Mouse (Mus musculus) macrophage (primary cell): ENCODE results near the gene Ace3. TPM values are rescaled to one million over a fixed set of nuclear protein-coding genes. Genes with fewer than 3 reads are reported as not detected.

Experiments used
- H3K27ac ChIP-seq: fragments of 350-480 bp; formaldehyde crosslinking; 2 replicates; pipeline ENCODE4 v1.9.0; 2021
- H3K36me3 ChIP-seq: fragments of 350-480 bp; formaldehyde crosslinking; 2 replicates; pipeline ENCODE4 v1.9.0; 2021; ENCODE audit errors: inconsistent target
- H3K4me3 ChIP-seq: fragments of 350-480 bp; formaldehyde crosslinking; 2 replicates; pipeline ENCODE4 v1.9.0; 2021; ENCODE audit errors: inconsistent target
- H3K79me2 ChIP-seq: fragments of 350-480 bp; formaldehyde crosslinking; 2 replicates; pipeline ENCODE4 v1.9.0; 2021; ENCODE audit errors: inconsistent target
- WGBS: methylation state at CpG from one replicate; pipeline ENCODE4 v1.1.7; 2026; ENCODE audit warnings: inconsistent platforms; ENCODE audit not compliant: missing documents; 5-methylcytosine and 5-hydroxymethylcytosine counted together
- polyA plus RNA-seq: library from polyadenylated mRNA; stranded (reverse); fragments of 250-400 nt; gene quantifications from 3 replicates; pipeline ENCODE4 v1.2.4, GENCODE M21; 2018; ENCODE audit warnings: inconsistent platforms

The Ace3 gene
- polyA plus RNA-seq, 1 experiment from 2014 or later: not detected

DNA sequence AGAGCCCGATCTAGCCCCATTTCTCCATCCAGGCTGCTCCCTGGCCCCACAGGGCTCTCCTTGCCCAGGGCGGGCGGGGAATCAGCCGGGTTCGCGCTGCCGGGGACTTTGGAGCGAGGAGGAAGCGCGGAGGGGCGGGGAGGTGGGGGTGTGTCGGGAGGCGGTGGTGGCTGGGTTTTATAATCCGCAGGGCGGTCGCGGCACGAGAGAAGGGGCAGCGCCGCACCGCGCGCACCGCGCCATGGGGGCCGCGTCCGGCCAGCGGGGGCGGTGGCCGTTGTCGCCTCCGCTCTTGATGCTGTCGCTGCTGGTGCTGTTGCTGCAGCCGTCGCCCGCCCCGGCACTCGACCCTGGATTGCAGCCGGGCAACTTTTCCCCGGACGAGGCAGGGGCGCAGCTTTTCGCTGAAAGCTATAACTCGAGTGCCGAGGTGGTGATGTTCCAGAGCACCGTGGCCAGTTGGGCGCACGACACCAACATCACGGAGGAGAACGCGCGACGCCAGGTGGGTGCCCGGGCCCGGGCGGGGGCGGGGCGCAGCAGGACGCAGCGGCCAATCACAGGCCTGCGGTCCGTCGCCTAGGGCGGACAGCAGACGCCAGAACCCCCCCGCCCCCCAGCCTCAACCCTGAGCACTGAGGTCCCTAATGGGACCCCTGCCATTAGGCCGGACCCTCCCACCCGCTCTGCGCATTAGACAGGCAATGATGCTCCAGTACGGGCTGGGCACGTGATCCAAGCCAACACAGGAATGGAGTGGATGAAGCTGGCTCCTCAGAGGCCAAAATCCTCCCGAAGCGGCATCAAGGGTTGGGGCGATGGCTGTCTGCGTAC, 26.5 kb upstream of the Ace3 start, which contains the start of gene Ace:
TSS of gene Ace (plus strand) at position 205 of the 834 bp plus-strand sequence.
- WGBS: 2% methylated on average over 76 of the region's 76 CpGs
- H3K36me3 ChIP-seq: no peaks in the 10 kb centered on the region

DNA sequence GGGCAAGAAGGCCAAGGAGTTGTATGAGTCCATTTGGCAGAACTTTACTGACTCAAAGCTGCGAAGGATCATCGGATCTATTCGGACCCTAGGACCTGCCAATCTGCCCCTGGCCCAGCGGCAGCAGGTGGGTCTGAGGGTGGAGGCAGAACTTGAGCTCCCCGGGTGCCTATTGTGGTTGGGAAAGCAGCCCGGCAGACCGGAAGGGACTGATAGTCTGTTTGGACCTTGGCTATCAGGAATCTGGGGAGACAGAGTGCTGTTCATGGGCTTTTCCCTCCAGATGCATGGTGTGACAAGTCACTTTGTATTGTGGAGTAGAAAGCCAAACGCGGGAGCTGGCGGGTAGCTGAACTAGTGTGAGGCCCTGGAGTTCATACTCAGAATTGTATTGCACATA, 25.5 kb upstream of the Ace3 start:
- H3K27ac ChIP-seq: no peak overlapping the region
- WGBS: 56% methylated on average over 10 of the region's 10 CpGs
- no peaks in the 10 kb centered on the region for H3K36me3 ChIP-seq
- no peak overlapping the region for H3K4me3 ChIP-seq
- H3K79me2 ChIP-seq: no peaks in the 10 kb centered on the region

More for the DNA sequence above, 26.5 kb upstream of the Ace3 start, which contains the start of gene Ace:
- Histone ChIP-seq H3K79me2 (no peaks in the 10 kb centered on the region), H3K27ac (no peak within 1 kb of the TSS), H3K4me3 (no peak within 1 kb of the TSS)

DNA sequence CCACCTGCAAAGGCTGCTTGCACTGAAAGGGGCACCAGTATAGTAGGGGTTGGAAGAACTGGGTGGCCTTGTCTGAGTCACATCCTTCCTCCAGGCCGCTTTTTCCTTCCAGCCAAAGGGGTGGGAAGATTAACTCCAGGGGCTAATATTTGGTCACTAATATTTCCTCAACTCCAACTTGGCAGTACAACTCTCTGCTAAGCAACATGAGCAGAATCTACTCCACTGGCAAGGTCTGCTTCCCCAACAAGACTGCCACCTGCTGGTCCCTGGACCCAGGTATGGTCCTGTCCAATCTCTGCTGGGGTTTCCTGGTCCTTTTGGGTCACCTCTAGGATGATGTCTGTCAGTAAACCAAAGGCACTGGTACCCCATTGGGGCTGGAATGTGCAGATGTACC, 25.0 kb upstream of the Ace3 start:
- no peak overlapping the region for H3K4me3 ChIP-seq
- no peaks in the 10 kb centered on the region for H3K79me2 ChIP-seq
- no peaks in the 10 kb centered on the region for H3K36me3 ChIP-seq
- H3K27ac ChIP-seq: no peak overlapping the region
- WGBS: 30% methylated on average over 1 of the region's 1 CpGs

DNA sequence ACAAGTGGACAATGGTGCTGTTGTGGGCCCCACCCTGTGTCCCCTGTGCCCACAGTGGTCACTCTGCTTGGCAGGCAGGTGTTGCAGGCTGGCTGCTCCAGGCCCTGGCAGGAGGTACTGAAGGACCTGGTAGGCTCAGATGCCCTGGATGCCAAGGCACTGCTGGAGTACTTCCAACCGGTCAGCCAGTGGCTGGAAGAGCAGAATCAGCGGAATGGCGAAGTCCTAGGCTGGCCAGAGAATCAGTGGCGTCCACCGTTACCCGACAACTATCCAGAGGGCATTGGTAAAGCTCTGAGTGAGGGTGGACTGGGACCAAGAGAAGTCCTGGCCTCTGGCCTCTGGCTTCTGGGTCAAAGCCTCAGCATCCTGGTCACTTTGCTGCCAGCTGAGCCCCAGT, 19.9 kb upstream of the Ace3 start:
- WGBS: 94% methylated on average over 6 of the region's 6 CpGs
- no peaks in the 10 kb centered on the region for H3K79me2 ChIP-seq
- no peaks in the 10 kb centered on the region for H3K36me3 ChIP-seq
- H3K27ac ChIP-seq: no peak overlapping the region
- H3K4me3 ChIP-seq: no peak overlapping the region

DNA sequence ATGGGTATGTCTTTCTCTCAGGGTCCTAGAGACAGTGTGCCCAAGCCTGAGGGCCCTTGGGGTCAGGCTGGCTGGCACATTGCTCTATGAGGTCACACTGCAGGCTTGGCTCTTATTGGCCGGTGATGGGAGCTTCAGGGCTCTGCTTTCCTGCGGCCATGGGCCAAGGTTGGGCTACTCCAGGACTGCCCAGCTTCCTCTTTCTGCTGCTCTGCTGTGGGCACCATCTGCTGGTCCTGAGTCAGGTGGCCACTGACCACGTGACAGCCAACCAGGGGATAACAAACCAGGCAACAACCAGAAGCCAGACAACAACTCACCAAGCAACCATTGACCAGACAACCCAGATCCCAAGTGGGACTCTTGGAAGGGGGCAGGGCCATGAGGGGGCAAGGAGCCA, 19.4 kb upstream of the Ace3 start:
- Histone ChIP-seq H3K4me3 (no peak overlapping the region), H3K27ac (no peak overlapping the region), H3K79me2 (no peaks in the 10 kb centered on the region), H3K36me3 (no peaks in the 10 kb centered on the region)
- 44% methylated on average over 3 of the region's 3 CpGs for WGBS

DNA sequence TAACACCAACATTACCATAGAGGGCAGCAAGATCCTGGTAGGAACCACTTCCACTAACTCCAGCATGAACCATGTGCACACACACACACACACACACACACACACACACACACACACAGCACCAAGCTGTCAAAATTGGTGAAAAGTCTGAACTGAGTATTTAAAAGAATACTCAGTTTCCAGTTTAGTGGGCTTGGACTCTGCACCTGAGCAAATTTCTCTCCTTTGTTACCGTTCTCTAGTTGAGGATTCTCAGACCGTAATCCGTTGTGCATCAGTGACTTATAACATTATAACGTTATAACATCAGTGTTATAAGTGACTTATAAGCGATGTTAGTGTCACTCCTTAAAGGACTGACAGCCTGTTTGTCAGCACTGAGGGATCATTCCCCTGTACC, 18.8 kb upstream of the Ace3 start:
- Histone ChIP-seq H3K79me2 (no peaks in the 10 kb centered on the region), H3K27ac (no peak overlapping the region), H3K4me3 (no peak overlapping the region), H3K36me3 (no peaks in the 10 kb centered on the region)
- 97% methylated on average over 5 of the region's 5 CpGs for WGBS

DNA sequence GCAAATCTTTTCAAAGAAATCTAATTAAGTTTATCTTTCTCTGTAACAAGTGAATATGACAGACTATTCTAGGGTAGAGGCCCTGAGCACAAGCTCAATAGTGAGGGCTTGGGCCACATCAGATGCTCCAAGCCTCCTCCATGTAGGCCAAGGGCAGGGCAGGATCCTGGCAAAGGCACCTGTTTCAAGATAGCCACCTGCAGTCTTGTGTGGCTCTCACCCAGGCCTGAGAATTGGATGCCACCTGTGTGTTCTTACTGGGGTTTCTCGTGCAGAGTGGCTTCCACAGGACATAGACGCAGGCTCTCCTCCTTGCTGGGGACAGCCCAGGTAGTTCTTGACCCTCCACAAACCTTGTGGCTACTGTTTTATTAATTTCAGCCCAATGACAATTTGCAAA, 16.2 kb upstream of the Ace3 start:
- 97% methylated on average over 2 of the region's 2 CpGs for WGBS

DNA sequence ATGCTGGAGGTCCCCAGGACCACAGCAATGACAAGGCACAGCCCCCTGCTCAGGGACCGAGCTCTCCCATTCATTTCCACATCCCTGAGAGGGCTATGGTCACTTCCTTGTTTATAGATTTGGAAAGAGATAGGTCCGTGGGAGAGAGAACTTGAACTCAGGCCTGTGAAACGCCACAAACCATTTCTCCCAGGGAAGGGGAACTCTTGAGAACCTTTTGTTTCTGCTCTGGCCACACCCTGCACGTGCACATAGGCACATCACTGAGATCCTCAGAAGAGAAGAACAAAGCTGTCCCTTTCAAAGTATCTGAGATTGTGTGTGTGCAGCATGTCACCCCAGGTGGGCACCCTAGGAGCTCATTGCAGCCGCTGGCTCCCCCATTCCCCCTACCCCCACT, 15.8 kb upstream of the Ace3 start:
- Histone ChIP-seq H3K36me3 (no peaks in the 10 kb centered on the region), H3K4me3 (no peak overlapping the region), H3K27ac (no peak overlapping the region), H3K79me2 (no peaks in the 10 kb centered on the region)
- 33% methylated on average over 5 of the region's 5 CpGs for WGBS

More for the DNA sequence above, 16.2 kb upstream of the Ace3 start:
- H3K36me3 ChIP-seq: no peaks in the 10 kb centered on the region
- H3K79me2 ChIP-seq: no peaks in the 10 kb centered on the region
- no peak overlapping the region for H3K27ac ChIP-seq
- H3K4me3 ChIP-seq: no peak overlapping the region

DNA sequence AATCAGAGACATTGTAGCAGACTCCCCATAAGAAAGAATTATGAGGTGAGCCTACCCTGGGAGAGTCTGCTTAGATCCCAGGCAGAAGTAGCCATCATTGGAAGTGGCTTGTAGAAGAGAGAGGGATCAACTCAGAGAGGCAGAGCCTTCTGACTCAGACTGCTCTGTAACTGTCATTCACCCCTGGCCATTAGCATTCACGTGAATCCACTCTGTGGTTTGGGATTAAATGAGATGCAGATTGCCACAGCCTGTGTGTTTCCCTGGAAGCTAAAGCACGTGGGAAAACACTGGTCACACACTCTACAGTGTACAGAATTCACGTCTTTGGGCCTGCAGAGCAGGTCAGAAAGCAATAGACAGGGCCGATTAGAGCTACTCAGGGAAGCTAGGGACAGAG, 10.0 kb upstream of the Ace3 start:
- H3K36me3 ChIP-seq: no peaks in the 10 kb centered on the region
- WGBS: 94% methylated on average over 4 of the region's 4 CpGs
- H3K4me3 ChIP-seq: no peak overlapping the region
- H3K27ac ChIP-seq: no peak overlapping the region
- no peaks in the 10 kb centered on the region for H3K79me2 ChIP-seq

DNA sequence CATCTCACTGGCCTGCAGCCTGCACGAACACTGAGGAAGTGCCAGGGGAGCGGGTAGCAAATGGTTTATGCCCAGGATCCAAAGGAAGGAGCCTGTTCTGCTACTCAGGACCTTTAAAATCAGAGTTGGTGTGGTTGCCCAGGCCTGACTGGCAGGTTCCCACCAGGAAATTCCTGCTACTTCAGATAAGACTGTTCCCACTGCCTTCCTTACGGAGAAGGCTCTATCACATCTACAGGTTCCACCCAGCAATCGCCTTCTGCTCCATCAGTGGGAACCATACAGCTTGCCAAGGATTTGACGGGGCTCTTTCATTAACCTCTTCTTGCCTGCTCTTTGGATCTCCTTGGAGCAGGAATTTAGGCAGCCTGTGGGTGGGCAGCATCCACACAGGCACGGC, 7.0 kb upstream of the Ace3 start:
- H3K4me3 ChIP-seq: no peak overlapping the region
- no peaks in the 10 kb centered on the region for H3K36me3 ChIP-seq
- H3K27ac ChIP-seq: no peak overlapping the region
- no peaks in the 10 kb centered on the region for H3K79me2 ChIP-seq
- WGBS: 75% methylated on average over 6 of the region's 6 CpGs

DNA sequence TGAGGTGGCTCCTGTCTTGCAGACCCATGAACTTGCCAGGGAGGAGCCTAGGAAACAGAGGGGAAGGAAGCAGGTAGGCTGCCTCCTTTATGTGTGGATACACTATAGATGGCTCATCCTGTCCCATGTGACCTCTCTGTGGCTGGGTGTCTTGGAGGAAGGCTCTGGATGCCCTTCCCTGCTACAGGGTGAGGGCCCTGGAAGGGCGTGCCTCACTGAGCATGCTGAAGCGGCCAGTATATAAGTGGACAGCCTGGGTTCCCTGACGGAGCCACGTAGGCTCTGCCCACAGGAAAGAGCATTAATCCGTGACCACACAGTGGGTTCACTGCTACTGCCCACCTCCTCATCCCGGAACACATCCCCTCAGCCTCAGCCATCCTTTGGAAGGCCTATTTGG, 5.0 kb upstream of the Ace3 start:
- WGBS: 76% methylated on average over 6 of the region's 6 CpGs
- Histone ChIP-seq H3K79me2 (no peaks in the 10 kb centered on the region), H3K4me3 (no peak overlapping the region), H3K36me3 (no peaks in the 10 kb centered on the region), H3K27ac (no peak overlapping the region)

DNA sequence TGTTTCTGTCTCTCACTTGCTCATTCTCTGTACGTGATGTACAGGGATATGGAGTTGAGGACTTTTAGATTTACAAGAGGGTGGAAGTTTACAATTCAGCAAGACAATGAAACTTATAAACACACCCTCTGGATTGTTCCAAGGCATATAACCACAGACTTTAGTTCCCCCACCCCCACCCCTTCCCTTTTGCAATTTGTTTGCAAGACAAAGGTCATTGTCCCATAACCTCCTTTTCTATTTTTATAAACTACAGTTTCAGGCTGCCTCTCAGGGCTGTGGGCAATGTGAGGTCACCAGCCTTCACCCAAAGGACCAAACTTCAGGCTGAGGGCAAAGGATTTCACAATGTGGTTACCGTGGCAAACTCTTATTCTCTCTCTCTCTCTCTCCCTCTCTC, 4.2 kb upstream of the Ace3 start:
- Histone ChIP-seq H3K27ac (no peak overlapping the region), H3K4me3 (no peak overlapping the region), H3K79me2 (no peaks in the 10 kb centered on the region), H3K36me3 (no peaks in the 10 kb centered on the region)
- 29% methylated on average over 2 of the region's 2 CpGs for WGBS

DNA sequence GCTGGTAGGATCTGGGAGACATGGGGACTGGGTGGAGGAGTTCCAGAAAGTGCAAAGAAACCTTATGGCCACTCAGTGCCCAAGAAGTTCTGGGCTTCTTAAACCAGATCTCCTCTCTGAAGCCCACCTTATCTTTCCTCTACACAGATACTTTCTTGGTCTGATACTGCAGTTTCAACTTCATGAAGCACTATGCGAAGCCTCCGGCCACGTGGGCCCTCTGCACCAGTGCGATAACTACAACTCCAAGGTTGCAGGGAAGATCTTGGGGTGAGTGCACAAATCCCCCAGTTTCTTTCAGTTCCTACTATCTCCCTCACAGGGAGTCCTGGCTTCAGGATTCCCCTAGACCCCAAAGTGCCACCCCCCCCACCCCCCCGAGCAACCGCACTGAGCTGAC, 5.6 kb downstream of the Ace3 start:
- no peak overlapping the region for H3K27ac ChIP-seq
- H3K36me3 ChIP-seq: no peaks in the 10 kb centered on the region
- no peaks in the 10 kb centered on the region for H3K79me2 ChIP-seq
- 94% methylated on average over 6 of the region's 6 CpGs for WGBS
- no peak overlapping the region for H3K4me3 ChIP-seq

DNA sequence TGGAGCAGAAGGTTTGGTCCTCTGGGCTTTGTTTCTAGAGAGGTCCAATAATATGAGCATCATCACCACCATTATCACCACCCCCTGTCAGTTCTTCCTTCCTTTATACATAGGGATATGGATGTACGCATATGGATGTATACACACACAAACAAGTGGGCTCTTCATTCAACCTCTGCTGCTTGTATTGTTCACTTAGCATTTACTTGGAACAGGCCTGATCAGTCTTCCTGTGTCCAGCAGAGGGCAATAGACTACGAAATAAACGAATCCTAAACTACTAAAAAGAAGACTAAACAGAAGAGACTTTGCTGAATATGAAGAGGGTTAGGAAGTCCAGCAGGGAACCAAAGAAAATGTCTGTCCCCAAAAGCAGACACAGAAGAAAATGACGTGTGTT, 7.2 kb downstream of the Ace3 start:
- 27% methylated on average over 4 of the region's 4 CpGs for WGBS
- no peaks in the 10 kb centered on the region for H3K79me2 ChIP-seq
- H3K4me3 ChIP-seq: no peak overlapping the region
- H3K36me3 ChIP-seq: no peaks in the 10 kb centered on the region
- no peak overlapping the region for H3K27ac ChIP-seq

DNA sequence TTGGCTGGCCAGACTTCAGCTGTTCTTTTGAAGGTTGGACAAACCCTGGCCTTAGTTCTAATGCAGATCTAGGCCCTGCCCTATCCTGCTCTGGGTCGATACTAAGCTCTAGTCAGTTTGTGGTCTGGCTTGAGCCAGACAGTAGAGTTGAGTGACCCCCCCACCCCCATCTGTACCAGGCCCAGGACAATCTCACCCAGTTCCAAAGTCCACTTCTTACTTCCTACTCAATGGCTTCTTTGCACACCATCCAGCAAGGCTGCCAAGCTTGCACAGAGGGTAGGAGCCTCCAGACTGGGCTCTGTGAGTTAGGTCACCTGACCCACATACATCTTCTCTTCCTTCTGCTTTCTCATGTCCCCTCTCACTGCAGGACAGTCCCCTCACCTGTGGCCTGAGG, 10.1 kb downstream of the Ace3 start:
- WGBS: 63% methylated on average over 1 of the region's 1 CpGs
- no peaks in the 10 kb centered on the region for H3K79me2 ChIP-seq
- no peak overlapping the region for H3K27ac ChIP-seq
- no peak overlapping the region for H3K4me3 ChIP-seq
- H3K36me3 ChIP-seq: no peaks in the 10 kb centered on the region

DNA sequence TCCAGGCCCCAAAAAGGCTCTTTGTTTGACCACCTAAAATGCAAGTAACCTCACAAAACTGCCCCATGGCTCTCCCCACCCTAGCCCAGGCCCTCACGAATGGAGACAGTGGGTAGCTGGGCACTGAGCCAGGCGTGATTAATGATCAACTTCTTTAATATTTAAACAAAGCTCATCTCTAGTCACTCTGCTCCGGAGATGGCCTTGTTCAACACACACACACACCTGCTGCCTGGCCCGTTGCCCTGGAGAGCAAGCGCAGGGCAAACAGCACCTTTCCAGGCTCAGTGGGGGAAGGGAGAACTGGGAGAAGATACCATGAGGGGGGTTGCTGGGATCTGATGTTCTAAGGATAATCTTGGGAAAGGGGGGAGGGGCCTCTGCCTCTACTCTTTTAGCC, 11.5 kb downstream of the Ace3 start:
- 69% methylated on average over 5 of the region's 5 CpGs for WGBS
- H3K79me2 ChIP-seq: no peaks in the 10 kb centered on the region

More for the DNA sequence above, 11.5 kb downstream of the Ace3 start:
- Histone ChIP-seq H3K27ac (no peak overlapping the region), H3K36me3 (no peaks in the 10 kb centered on the region), H3K4me3 (no peak overlapping the region)
